Mouse (Mus musculus) heart, postnatal 0 days (tissue): ENCODE data around the gene Ebi3.

Experiments used
- CTCF ChIP-seq: IDR thresholded peaks from 2 replicates; pipeline ENCODE4 v1.5.1; 2016; ENCODE audit warnings: antibody characterized with exemption, control low read depth, low read depth
- EP300 ChIP-seq: IDR thresholded peaks from 2 replicates; pipeline ENCODE4 v1.6.1; 2016; ENCODE audit warnings: antibody characterized with exemption, low read depth

GRCm38 (mm10) chr17:55954229-55954628, 1.8 kb downstream of the Ebi3 start:
- TF ChIP-seq CTCF: no peak
- TF ChIP-seq EP300: no peak
